Mouse (Mus musculus) cortical plate, adult 2 months (tissue): ENCODE measurements at regions not wholly inside any gene's neighbourhood (a gene's known extent, or its start where the extent isn't known, plus 50 kb on each side); places are given as distances from the start of the nearest gene placed in this dataset.

Experiments
- CTCF ChIP-seq: fragments of 200-500 bp; IDR thresholded peaks from 2 replicates; pipeline ENCODE4 v1.5.1; 2011; ENCODE audit warnings: mild to moderate bottlenecking, control low read depth, low read length; ENCODE audit not compliant: insufficient read depth; ENCODE audit errors: extremely low read depth
- POLR2A ChIP-seq: fragments of 200-500 bp; IDR thresholded peaks from 2 replicates; pipeline ENCODE4 v1.6.1; 2011; ENCODE audit warnings: mild to moderate bottlenecking, low read length, control low read depth; ENCODE audit not compliant: insufficient read depth; ENCODE audit errors: extremely low read depth

GRCm38 (mm10) chr10:84111502-84111901 is 328.9 kb downstream of the Nuak1 start:
- TF ChIP-seq CTCF, result no peak
- TF ChIP-seq POLR2A, result no peak
